Mouse (Mus musculus) layer of hippocampus, adult 18-20 months (tissue): ENCODE measurements around the gene Gm15517. TPM values are rescaled to one million over a fixed set of nuclear protein-coding genes. Genes with fewer than 3 reads are reported as not detected.
"Not testable (repeated sequence)": the region's sequence is repeated elsewhere in the genome, so short reads cannot be mapped to it uniquely, and the experiment has no call there.

Source experiments
- DNase-seq, 2 experiments: peaks; one replicate each; pipeline ENCODE4 v3.0.0; 2022; ENCODE audit warnings: low spot score in 2 of 2
- long read RNA-seq: library from polyadenylated mRNA; stranded (forward); transcript quantifications from one replicate; pipeline ENCODE4 v2.0.0, GENCODE M21; 2021
- total RNA-seq, 2 experiments: library from RNA; stranded (reverse); gene quantifications; 2 replicates each; pipeline ENCODE4 v1.2.3; 2021

Gene Gm15517
- total RNA-seq = not detected
- long read RNA-seq = 0 reads

DNA sequence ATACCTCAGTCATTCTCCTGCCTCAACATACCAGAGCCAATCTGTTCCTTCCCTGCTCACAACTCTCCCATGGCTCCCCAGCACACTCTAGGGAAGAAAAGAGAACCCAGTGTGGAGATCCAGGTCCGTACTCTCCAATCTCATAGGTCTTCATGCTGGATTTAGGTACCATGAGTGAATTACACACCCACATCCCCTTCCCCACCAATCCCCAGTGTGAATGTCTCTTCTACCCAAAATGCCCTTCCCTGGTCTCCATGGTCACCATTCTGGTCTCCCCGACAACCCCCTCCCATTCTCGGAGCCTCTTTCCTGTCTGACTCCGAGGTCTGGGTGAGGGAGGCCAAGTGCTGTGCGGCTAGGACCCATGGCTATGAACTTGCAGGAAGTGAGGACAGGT, at the start of gene Gm15517:
TSS of gene Gm15517 (plus strand) at position 301 of the 400 bp plus-strand sequence.
- no peak for DNase-seq

DNA sequence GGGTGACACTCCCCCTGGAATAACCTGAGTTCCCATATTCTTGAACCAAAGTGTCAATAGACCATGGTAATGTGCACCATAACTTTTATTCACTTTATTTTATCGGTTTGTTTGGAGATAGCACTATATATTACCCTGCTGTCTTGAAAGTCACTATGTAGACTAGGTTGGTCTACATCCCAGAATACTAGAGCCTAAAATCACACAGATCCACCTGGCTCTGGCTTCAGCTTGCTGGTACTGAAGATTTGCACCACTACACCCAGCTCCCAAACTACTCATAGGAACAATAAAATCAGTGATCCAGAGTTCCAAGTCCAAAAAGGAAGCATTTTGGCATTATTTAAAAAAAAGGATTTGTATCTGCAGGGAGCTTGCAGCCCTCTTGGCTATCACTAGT, 45.6 kb upstream of the Gm15517 start, which contains the start of gene Klk1b5:
TSS of gene Klk1b5 (plus strand) at position 301 of the 400 bp plus-strand sequence.
- DNase-seq = no peak

DNA sequence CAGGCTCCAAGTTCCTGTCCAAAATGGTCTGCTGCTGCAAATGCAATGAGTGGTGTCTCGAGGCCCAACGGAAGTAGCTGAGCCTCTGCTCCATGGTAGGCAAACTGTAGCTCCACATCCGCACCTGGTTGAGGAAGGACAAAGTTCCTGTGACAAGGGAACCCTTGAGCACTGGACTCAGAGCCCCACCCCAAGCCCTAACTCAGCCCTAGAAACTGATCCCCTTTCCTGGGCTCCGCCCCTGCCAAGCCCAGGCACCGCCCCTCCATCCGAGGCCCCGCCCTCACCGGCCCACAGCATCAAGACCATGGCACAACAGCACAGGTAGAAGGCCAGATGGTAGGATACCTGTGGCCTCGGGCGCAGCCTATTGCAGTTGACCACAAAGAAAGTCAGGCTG, 39.6 kb upstream of the Gm15517 start:
- DNase-seq = not testable (repeated sequence)

DNA sequence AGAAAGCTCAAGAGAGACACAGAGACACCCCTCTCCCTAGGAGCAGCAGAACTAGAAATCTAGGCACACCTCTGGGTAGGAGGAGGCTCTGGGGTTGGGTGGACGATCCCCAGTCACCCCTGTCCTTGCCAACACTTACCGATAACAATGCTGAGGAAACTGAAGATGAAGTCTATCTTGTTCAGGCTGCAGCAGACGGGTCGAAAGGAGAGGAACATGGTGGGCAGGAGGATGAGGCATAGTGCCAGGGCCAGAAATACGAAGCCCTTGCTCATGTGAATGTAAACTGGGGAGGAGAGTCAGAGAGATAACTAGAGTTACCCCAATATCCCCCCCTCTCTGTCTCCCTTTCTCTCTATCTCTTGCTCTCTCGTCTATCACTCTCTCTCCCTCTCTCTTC, 38.9 kb upstream of the Gm15517 start:
- not testable (repeated sequence) for DNase-seq

DNA sequence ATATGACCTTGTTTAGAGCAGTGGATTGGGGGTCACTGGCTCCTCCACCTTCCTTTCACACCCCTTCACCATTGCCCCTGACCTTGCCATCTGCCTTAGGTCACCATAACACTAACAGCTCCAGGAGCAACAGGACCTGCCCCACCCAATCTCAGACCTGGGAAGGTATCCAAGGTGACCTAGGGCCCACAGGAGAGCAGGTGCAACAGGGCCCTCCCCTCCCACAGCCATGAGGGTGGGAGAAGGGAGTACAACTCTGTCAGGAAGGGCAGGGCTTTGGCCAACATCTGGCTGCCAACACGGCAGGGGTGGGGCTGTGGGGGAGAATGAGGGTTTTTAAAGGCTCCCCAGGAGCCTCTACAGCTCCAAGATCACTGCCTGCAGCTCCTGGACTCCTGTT, 36.2 kb upstream of the Gm15517 start, which contains the start of gene Klk1:
TSS of gene Klk1 (plus strand) at position 285 of the 400 bp plus-strand sequence.
- no peak for DNase-seq

DNA sequence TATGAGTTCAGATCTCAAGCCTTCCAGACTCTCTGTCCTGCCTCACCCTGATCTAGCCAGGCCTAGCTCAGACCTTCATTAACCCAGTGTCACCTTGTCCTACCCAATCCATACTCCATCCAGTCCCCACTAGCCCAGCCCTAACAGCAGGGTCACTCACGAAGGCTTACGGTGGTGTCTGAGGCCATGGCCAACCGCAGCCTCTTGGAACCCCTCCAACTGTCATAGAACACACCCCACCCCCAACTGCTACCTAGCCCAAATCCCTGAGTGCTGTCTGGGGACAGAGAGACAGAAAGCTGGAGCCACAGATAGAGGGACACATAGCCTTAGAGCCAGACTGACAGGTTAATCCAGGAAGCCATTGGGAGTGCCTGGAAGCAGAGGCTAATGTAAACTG, 25.3 kb upstream of the Gm15517 start, which contains the start of gene Gm36864:
TSS of gene Gm36864 (plus strand) at position 269 of the 400 bp plus-strand sequence.
- DNase-seq = no peak

DNA sequence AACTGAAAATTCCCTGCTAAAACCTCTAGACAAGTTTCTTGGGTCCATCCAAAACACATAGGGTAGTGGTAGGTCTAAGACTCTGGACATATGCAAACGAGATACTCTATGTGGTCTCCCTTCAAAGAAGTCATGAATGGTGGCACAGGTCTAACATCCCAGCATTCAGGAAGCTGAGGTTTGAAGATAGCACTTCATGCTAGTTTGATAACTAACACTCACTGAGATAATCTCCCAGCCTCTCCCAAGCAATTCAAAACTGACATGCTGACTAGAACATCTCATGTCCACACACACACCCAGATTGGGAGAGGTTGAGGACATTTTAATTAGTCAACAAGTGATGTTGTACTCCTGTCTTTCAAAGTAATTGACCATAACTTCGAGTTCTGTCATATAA, 21.3 kb upstream of the Gm15517 start:
- no peak for DNase-seq

DNA sequence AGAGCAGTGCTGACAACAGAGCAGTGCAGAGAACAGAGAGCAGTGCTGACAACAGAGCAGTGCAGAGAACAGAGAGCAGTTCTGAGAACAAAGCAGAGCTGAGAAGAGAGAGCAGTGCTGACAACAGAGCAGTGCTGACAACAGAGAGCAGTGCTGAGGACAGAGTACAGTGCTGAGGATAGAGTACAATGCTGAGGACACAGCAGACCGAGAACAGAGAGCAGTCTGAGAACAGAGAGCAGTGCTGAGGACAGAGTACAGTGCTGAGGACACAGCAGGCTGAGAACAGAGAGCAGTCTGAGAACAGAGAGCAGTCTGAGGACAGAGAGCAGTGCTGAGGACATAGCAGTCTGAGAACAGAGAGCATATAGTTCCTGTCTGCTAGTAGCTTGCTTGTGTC, 20.5 kb upstream of the Gm15517 start:
- no peak for DNase-seq

DNA sequence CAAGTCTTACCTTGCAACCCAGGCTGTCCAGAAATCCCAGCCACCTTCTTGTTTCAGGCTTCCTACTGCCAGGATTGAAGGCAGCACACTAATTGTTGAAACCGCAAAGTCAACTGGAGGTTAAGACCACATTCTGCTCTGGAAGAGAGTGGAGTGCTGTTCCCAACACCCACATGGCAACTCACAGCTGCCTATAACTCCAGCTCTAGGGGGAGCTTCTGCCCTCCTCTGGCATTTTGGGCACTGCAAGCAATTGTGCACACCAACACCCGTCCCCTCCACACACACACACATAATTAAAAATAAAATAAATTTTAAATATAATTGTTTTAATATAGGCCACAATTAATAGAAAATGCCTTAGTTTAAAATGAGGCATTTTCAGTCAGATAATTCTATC, 20.1 kb upstream of the Gm15517 start:
- no peak for DNase-seq

DNA sequence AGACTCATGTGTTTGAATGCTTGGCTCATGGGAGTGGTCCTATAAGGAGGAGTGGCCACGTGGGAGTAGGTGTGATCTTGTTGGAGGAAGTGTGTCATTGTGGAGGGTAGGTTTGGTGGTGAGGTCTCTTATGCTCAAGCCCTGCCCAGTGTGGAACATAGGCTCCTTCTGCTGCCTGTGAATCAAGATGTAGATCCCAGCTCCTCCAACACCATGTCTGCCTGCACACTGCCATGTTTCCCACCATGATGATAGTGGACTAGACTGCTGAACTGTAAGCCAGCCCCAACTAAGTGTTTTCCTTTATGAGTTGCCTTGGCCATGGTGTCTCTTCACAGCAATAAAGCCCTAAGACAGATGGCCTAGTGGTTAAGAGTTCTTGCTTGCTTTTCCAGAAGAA, 17.2 kb upstream of the Gm15517 start:
- DNase-seq = no peak

DNA sequence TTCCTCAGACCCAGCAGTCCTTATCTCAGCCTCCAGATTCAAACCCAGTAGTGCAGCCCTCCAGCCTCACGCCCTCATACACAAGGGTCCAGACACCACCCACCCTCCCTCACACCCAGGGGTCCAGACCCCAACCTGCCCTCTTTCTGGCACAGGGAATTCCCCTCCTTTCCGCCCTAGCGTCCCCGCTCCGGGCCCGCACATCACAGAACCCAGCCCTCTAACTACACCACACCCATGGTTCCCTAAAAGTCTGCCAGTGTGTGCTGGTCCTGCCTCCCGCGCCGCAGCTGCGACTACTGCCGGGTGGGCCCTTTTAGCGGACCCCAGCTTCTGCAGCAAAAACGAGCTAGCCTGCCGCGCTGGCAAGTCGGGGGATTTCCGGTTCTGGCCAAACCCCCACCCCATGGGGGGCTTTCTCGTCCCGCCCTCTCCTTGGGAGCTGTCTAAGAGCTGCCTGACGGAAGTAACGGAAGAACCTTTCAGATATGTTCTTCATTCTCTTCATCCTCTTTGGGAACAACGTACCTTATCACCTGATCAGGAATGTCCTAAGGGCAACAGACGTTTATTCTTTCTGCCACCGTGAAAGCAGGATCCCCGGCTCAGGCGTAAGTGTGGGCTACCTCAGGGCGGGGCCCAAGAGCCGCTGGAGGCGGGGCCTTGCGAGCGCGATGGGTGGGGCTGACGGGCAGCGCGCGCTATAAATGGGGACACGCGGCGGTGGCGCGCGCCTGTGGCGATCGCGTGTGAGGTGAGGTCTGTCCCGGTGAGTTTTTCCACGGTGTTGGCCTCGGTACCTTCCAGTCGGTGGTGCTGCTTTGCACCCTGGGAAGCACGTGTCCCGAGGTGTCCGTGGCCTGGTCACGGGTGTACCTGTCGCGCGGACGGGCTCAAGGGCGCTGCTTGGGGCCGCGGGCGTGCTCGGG, 14.9 kb upstream of the Gm15517 start, which contains the start of the genes 1700028J19Rik and 2410002F23Rik:
TSS of gene 1700028J19Rik (minus strand) at position 641 of the 929 bp plus-strand sequence.
TSS of gene 2410002F23Rik (plus strand) at position 668 of the 929 bp plus-strand sequence.
- DNase-seq = peak; percentile 87 to 94

DNA sequence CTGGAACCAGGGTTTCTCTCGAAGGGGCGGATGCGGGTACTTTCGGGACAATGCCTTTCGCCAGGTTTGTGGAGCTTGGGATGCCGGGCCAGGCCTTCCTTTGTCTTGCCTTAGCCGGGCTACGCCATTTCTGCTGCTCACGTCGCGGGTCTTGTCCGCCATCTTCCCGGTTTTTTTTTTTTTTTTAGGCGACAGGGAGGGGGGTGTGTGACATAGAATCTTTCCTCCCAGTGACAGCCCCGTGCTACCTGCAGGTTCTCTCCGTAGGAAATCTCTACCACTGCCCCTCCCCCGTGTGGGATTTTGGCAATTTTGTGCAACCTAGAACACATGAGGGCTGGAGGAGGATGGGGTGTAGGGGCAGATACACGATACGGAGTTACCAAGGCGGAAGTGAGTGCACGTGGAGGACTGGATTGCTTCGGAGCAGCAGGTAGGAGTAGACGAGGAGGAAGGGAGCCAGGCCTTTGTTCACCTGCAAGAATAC, 14.2 kb upstream of the Gm15517 start:
- peak in 1 of 2 experiments; percentile 48 for DNase-seq

DNA sequence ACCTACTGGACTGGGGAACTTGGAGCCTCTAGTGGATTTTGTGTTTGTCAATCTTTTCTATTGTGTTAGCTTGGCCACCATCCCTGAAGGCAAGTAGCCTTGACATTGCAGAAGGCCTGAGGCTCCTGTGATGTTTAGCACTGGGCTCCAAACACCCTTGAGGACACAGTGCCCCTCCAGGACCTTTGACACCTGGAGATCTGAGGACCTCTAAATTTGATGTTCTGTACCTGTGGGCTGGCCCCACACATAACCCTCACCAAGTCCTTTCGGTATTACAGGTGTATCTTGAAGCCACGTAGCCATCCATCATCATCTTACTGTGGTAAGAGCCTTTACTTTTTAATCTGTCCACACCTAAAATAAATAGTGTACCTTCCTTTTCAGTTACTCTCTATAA, 13.3 kb upstream of the Gm15517 start:
- DNase-seq = no peak

DNA sequence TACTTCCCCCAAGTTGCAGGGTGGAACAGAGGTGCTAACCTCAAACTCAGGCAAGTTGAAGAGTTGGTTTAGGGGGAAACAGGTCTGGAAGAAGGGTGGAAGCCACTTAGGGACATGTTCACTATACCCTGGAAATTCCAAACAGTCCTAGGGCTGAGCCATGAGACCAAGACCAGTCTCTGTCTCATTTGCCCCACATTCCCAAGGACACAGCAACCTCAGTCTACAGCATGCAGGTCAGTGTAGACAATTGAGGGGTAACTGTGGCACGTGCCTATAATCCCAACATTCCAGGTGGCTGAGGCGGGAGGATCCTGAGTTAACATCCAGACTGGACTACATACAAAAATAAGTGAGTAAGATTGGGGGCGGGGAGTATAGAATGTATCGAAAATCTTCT, 12.0 kb upstream of the Gm15517 start:
- DNase-seq = no peak

DNA sequence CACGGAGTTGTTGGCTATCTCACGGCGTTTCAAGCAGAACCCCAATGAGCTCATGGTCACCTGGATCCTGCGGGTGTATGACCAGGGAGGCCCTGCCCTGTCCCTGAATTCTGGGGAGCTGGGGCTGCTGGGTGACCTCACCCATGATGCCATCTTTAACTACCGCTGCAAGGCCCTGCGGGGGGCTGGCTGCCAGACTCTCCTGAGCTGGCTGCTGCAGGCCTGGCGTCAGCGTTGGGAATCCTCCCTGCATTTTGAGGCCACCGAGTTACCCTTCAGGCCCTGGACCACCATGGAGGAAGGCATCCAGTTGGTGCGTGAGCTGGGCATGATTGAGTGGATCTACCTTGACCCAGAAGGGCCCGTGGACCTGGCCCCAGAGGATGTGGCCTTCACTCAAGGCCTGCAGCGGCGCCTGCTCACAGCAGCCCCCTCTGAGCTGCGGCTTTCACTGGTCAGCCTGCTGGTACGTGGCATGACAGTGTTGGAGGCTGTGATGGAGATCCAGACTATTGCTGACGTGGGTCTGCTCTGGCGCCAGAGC, 10.4 kb upstream of the Gm15517 start:
- DNase-seq = not testable (repeated sequence)

DNA sequence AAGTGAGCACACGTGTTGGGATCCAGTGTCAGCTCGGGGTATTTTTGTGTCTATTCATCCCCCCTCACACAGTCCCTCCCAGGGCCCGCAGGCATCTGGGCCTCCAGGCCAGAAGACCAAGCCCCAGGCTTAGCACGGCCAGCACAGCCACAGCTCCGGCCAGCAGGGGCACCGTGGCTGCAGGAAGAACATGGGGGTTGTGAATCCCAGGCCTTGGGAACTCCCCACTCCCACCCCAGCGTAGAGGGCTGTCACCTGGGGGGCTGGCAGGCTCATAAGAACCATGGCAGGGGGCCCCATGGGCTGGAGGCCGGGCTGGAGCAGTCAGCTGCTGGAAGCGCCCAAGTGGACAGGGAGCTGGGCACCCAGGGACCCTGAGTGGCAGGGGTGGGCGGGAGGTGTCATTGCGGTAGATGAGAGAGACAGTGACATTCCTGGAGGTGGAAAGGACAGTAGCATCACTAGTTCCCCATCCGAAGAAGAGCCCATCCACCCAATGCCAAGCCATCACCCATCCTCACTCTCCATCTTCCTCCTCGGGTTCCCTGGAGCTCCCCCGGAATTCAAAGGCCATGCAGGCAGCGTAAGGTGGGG, 8.1 kb upstream of the Gm15517 start:
- DNase-seq = no peak

DNA sequence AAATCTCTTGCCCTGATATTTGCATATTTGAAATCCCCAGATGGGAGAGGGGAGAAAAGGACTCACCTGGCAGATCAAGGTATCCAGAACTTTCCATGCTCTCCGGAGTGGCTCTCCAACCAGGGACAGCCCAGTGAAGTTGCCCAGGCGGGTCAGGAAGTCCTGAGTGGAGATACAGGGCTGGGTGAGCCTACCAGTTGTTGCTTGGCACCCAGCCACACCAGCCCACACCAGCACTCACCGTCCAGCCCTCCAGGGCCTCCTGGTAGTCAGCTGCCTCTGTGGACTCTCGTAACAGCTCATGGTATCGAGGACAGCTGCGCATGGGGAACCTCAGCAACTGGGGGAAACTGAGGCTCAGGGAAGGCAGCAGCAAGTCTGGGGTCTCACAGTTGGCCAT, 6.3 kb upstream of the Gm15517 start:
- no peak for DNase-seq

DNA sequence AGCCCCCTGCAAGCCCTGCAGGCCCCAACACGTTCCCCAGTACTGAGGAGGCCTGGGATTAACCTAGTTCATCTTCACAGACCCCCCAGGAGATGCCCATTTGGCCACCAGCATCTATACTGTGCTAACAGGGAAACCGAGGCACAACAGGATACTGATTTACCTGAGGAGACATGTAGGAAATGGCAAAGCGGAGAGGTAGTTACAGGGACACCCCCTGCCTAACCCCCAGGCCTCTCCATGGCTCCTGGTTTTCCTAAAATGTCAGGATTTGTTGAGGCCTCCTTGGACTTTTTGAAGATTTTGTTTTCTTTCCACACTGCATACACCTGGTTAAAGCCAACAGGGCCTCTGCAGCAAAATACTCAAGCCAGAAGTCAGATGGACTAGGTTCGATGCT, 4.0 kb upstream of the Gm15517 start, which contains the start of gene Acp4:
TSS of gene Acp4 (minus strand) at position 101 of the 400 bp plus-strand sequence.
- no peak for DNase-seq

DNA sequence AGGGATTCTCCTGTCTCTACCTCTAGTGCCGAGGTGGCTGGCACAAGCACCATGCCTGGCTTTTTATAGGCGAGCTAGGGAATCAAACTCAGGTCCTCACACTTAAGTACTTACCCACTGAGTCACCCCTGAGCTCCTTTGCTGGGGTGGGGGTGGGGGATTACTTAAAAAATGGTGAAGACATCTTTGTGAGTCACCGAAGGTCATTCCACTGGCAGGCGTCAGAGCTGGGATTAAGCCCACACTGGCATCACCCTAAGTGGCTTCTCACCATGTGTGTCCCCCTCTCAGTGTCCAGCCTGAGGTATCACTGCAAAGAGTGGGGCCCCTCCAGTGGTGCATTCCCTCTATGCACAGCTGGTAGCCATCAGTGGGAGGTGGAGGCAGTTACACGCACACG, 837 bp upstream of the Gm15517 start:
- no peak for DNase-seq

DNA sequence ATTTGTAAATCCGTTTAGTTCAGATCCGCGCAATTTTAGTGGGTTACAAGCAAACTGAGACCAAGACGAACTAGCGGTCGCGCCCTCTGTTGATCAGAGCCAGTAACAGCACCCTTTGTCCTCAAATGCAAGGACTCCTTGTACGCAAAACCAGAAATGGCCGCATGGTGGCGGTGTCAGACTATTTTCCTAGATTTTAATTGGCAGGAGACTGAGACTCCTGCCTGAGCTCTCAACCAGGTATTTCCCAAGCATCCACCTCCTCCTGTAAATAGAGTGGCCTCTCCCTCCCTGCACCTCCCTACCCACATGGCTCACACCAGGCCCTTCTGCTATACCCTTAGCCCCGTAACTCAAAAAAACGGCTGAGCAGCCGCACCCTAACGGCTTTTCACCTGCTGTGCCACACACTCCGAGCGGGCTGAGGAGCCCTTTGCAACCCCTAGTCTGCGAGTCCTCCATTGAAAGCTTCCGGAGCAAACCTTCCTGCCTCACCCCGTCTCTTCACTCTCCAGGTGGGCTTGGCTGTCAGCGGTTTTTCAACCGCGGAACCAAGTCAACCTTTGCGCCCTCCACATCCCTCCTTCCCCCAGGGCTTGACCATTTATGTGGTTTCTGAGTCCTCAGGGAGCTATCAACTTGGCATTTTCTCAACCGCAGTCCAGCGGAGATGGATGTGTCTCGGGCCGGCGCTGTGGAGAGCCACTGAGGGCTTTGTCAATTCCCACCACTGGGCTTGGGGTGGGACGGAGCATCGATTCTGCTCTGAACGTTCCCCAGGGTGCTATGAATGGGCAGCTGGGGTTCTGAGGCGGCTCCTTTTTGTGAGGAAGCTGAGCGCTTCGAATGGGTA, 1.8 kb downstream of the Gm15517 start:
- peak; percentile 92 to 99 for DNase-seq

DNA sequence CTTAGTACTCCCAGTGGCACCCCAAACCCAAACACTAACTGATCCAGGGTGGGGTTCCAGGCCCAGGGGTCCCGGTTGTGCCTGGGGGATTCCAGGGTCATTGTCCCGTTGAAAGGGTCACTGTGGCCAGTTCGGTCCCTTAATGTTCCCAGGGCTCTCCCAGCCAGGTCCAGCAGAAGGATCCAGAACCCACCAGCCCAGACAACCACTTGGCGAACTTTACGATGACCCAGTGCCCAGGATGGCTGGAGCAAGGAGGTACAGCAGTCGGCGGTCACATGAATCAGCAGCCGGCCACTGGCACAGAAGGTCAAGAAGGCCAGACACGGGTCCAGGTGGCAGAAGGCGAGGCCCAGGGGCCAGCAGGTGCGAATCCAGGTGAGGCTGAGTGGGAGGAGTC, 6.9 kb downstream of the Gm15517 start:
- no peak for DNase-seq
